Mouse (Mus musculus) stomach, postnatal 0 days (tissue): ENCODE data around the gene Rnf213. TPM values are rescaled to one million over a fixed set of nuclear protein-coding genes. Genes with fewer than 3 reads are reported as not detected.

ENCODE experiments used
- ATAC-seq: fragments of 200-750 bp; cut with Nextera tagmentation; 2 replicates; pipeline ENCODE4 v1.8.0; 2017; ENCODE audit not compliant: low FRiP score, low TSS enrichment
- DNase-seq: peaks from one replicate; pipeline ENCODE4 v3.0.0-alpha.2; 2016; ENCODE audit warnings: low spot score
- H3K27ac ChIP-seq: fragments of 300-500 bp; sonication (generic); replicated peaks from 2 replicates; pipeline ENCODE4 v1.5.1; 2014; ENCODE audit warnings: mild to moderate bottlenecking, control low read depth
- H3K27me3 ChIP-seq: fragments of 300-500 bp; sonication (generic); 2 replicates; pipeline ENCODE4 v1.6.1; 2014; ENCODE audit warnings: low read length; ENCODE audit not compliant: control insufficient read depth, insufficient read depth
- H3K36me3 ChIP-seq: fragments of 300-500 bp; sonication (generic); 2 replicates; pipeline ENCODE4 v1.6.1; 2014; ENCODE audit warnings: low read length, mixed read lengths; ENCODE audit not compliant: control insufficient read depth, insufficient read depth
- H3K4me1 ChIP-seq: fragments of 300-500 bp; sonication (generic); replicated peaks from 2 replicates; pipeline ENCODE4 v1.6.1; 2014; ENCODE audit warnings: antibody characterized with exemption; ENCODE audit not compliant: control insufficient read depth, insufficient read depth
- H3K4me2 ChIP-seq: fragments of 300-500 bp; sonication (generic); replicated peaks from 2 replicates; pipeline ENCODE4 v1.6.1; 2014; ENCODE audit warnings: low read depth, mild to moderate bottlenecking, control low read depth, moderate library complexity
- H3K4me3 ChIP-seq: fragments of 300-500 bp; sonication (generic); 2 replicates; pipeline ENCODE4 v1.5.1; 2014; ENCODE audit warnings: low read depth, low read length, control low read depth
- H3K9ac ChIP-seq: fragments of 300-500 bp; sonication (generic); 2 replicates; pipeline ENCODE4 v1.6.1; 2014; ENCODE audit warnings: mild to moderate bottlenecking, low read length, control low read depth, mixed read lengths
- H3K9me3 ChIP-seq: fragments of 300-500 bp; sonication (generic); 2 replicates; pipeline ENCODE4 v1.6.1; 2016; ENCODE audit warnings: low read length; ENCODE audit not compliant: control insufficient read depth
- CTCF ChIP-seq: IDR thresholded peaks from 2 replicates; pipeline ENCODE4 v1.5.1; 2016; ENCODE audit warnings: antibody characterized with exemption, low read depth, mild to moderate bottlenecking, moderate library complexity
- EP300 ChIP-seq: optimal IDR thresholded peaks from 2 replicates; pipeline ENCODE3; 2016; ENCODE audit warnings: antibody characterized with exemption
- WGBS: fragments of 180-500 bp; shearing (Covaris S2); extraction: QIAGEN DNeasy Blood & Tissue Kit; methylation state at CpG from one replicate; pipeline ENCODE4 v1.1.7; 2014; 5-methylcytosine and 5-hydroxymethylcytosine counted together
- polyA plus RNA-seq: library from polyadenylated mRNA; unstranded; fragments of >200 nt; fragmentation: Nextera tagmentation; extraction: Ambion mirVana; gene quantifications from 2 replicates; pipeline ENCODE4 v1.2.1, GENCODE M21; 2015

Gene Rnf213
- polyA plus RNA-seq, 1 experiment from 2014 or later: 4.4 TPM

GRCm38 (mm10) chr11:119354798-119355442 lies 38.0 kb upstream of the Rnf213 start:
- WGBS: 5% methylated on average over 23 of the region's 23 CpGs
- Histone ChIP-seq H3K27ac (peak overlapping the region; percentile 87), H3K4me2 (peak overlapping the region; percentile 93), H3K9ac (peak overlapping the region; percentile 68), H3K36me3 (peaks cover 7% of the 10 kb centered on the region; the same call in 1 of the 2 replicates), H3K4me1 (no peaks in the 10 kb centered on the region), H3K9me3 (no peaks in the 10 kb centered on the region), H3K4me3 (peak overlapping the region; percentile 68), H3K27me3 (no peaks in the 10 kb centered on the region)
- TF ChIP-seq EP300 (no peak), CTCF (no peak)
- ATAC-seq (no peak; the same call in 1 of the 2 replicates), DNase-seq (peak; percentile 46)

- H3K4me3 ChIP-seq: peak within 1 kb of the TSS; percentile 68
- peak within 1 kb of the TSS; percentile 93 for H3K4me2 ChIP-seq
- H3K4me1 ChIP-seq: no peaks in the 10 kb centered on the region
- H3K9ac ChIP-seq: peak within 1 kb of the TSS; percentile 68
- peak within 1 kb of the TSS; percentile 87 for H3K27ac ChIP-seq
- H3K36me3 ChIP-seq: peaks cover 7% of the 10 kb centered on the region; the same call in 1 of the 2 replicates
- H3K9me3 ChIP-seq: no peaks in the 10 kb centered on the region
- H3K27me3 ChIP-seq: no peaks in the 10 kb centered on the region
- WGBS: 1% methylated on average over 36 of the region's 40 CpGs
- TF ChIP-seq CTCF (0 out of 2 replicates have a peak, but pooled peaks have one; percentile 2), EP300 (no peak)
- DNase-seq: peak; percentile 93
- ATAC-seq: peak; percentile 95
These were observed 37.2 kb upstream of the Rnf213 start, which contains the start of the genes Sgsh and Slc26a11 for GRCm38 (mm10) chr11:119355443-119356385. Gene Sgsh (minus strand): TSS chr11:119355536. Gene Slc26a11 (plus strand): TSS chr11:119355557.

GRCm38 (mm10) chr11:119359089-119359488 lies 33.8 kb upstream of the Rnf213 start:
- no peak for DNase-seq
- no peak overlapping the region for H3K27ac ChIP-seq

GRCm38 (mm10) chr11:119362769-119363533 lies 29.9 kb upstream of the Rnf213 start:
- 45% methylated on average over 11 of the region's 11 CpGs for WGBS
- peak; percentile 31; the same call in 1 of the 2 replicates for ATAC-seq

More at GRCm38 (mm10) chr11:119359089-119359488, 33.8 kb upstream of the Rnf213 start:
- H3K9me3 ChIP-seq: no peaks in the 10 kb centered on the region
- TF ChIP-seq CTCF (no peak), EP300 (no peak)
- H3K36me3 ChIP-seq: peaks cover 7% of the 10 kb centered on the region; the same call in 1 of the 2 replicates
- H3K4me2 ChIP-seq: no peak overlapping the region
- WGBS: 89% methylated on average over 10 of the region's 10 CpGs
- no peaks in the 10 kb centered on the region for H3K4me1 ChIP-seq
- no peak for ATAC-seq
- no peaks in the 10 kb centered on the region for H3K27me3 ChIP-seq
- no peak overlapping the region for H3K9ac ChIP-seq
- H3K4me3 ChIP-seq: no peak overlapping the region

GRCm38 (mm10) chr11:119363534-119364145 lies 29.3 kb upstream of the Rnf213 start:
- no peak overlapping the region for H3K9ac ChIP-seq
- no peak overlapping the region for H3K4me3 ChIP-seq
- DNase-seq: peak; percentile 79
- no peak overlapping the region for H3K4me2 ChIP-seq
- no peaks in the 10 kb centered on the region for H3K9me3 ChIP-seq
- no peaks in the 10 kb centered on the region for H3K4me1 ChIP-seq
- no peaks in the 10 kb centered on the region for H3K27me3 ChIP-seq
- 32% methylated on average over 11 of the region's 11 CpGs for WGBS
- no peaks in the 10 kb centered on the region; the same call in 1 of the 2 replicates for H3K36me3 ChIP-seq
- peak; percentile 83; the same call in 1 of the 2 replicates for ATAC-seq
- peak; percentile 86 for TF ChIP-seq CTCF
- TF ChIP-seq EP300: no peak
- no peak overlapping the region for H3K27ac ChIP-seq

More at GRCm38 (mm10) chr11:119362769-119363533, 29.9 kb upstream of the Rnf213 start:
- H3K9me3 ChIP-seq: no peaks in the 10 kb centered on the region
- no peak for DNase-seq
- no peak overlapping the region for H3K27ac ChIP-seq
- no peak overlapping the region for H3K4me3 ChIP-seq
- H3K36me3 ChIP-seq: peaks cover 2% of the 10 kb centered on the region; the same call in 1 of the 2 replicates
- no peaks in the 10 kb centered on the region for H3K4me1 ChIP-seq
- no peaks in the 10 kb centered on the region for H3K27me3 ChIP-seq
- H3K4me2 ChIP-seq: no peak overlapping the region
- H3K9ac ChIP-seq: no peak overlapping the region
- TF ChIP-seq EP300 (no peak), CTCF (no peak)
